Mouse (Mus musculus): ENCODE results near the gene Lmx1b.

GRCm38 (mm10) chr2:33565886-33566285 is 74.4 kb downstream of the Lmx1b start:
- no peak for TF ChIP-seq POLR2A (IDR thresholded peaks at IDR 0.05; ENCODE audit: borderline replicate concordance, extremely low read depth, insufficient read depth, insufficient read length, poor library complexity, severe bottlenecking)
- no peak for TF ChIP-seq CTCF (IDR thresholded peaks at IDR 0.05; ENCODE audit: borderline replicate concordance, extremely low read depth, insufficient read depth, insufficient read length)
